Mouse (Mus musculus): ENCODE results near the gene Zcchc13.
"Not testable (repeated sequence)": the region's sequence is repeated elsewhere in the genome, so short reads cannot be mapped to it uniquely, and the experiment has no call there.

Zcchc13 gene

DNA sequence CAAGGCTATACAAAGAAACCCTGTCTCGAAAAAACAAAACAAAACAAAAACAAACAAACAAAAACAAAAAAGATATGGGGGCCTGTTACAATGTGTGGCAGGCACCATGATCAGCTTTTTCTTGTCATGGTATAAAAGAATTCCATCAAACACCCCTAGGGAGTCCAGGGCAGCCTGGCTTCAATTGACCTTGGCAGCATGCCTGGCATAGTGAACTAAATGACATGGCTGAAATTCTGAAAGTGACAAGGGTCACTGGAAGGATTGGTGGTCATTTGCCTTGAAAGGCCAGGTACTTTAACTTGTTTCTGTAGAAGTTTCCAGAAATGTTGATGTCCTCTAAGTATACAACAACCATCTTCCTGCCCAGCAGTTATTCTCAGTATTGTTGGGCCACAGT is 13.9 kb downstream of the Zcchc13 start:
- DNase-seq (ENCODE audit: low read depth, low spot score): no peak

DNA sequence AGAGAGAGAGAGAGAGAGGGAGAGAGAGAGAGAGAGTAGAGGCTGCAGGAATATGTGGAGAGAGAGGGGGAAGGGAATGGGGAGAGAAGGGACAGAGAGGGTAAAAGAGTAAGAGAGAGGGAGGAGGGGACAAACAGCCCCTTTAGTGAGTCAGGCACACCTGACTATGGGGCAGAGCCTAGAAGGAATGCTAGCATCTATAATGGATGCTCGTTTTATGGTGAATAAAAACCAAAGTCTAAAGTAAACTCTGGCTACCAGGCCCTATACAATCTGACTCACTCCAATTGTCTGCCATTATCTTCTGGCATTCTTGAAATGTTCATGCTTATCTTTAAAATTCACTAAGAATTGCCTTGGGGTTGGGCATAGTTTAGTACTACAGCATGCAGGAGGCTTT is 21.7 kb downstream of the Zcchc13 start:
- DNase-seq (ENCODE audit: low read depth, low spot score): no peak

DNA sequence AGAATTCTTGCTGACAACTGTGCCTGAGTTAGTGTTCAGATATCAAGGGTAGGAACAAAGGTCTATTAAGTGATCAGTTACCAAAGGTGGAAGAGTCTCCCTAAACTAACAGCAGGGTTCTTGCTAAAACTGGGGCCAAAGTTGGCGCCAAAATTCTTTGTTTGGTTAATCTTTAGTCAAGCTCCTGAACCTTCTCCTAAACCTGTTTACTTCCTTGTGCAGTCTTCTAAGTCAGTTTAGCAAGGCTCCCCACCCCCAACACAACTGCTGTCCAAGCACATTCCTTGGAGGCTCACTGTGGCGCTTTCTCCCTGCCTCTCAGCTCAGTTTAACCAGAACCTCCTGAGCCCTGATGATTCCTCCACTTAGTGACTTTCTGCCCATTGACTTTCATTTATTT is 22.6 kb downstream of the Zcchc13 start:
- DNase-seq (ENCODE audit: low read depth, low spot score): peak; percentile 2

DNA sequence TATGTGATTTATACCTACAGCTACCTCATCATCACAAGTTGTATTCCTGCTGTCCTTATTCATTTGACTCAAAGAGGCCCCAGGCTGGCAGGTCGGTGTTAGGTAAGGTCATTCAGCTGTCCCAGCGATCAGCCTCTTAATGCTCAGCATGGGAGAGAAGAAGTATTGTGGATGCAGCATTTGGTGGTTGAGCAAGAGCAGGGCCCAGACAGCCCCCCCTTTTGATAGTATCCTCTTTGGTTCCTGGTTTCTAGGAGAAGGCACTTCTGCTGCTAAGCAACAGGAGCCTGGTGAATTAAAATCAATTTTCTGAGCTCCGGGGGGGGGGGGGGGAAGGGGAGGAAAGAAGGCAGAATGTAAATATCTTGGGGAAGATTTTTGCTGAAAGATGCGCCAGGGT is 28.6 kb downstream of the Zcchc13 start:
- DNase-seq (ENCODE audit: low read depth, low spot score): no peak

DNA sequence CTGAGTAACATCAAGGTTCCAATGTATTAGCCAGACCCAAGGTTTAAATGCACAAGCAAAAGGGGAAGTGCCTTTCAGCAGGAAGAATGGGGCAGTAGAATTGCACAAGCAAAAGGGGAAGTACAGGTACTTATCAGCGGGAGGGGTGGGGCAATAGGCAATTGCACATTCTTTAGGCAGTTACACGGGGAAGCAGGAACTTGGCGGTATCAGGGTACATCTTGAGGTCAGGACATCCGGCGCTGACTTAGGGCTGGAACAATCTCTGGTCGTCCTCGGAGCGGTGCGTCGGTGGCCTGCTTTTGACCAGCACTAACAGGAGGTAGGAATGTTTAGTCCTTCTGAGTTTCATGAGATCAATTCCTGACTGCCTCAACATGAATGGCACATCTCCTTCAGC is 34.1 kb downstream of the Zcchc13 start:
- DNase-seq (ENCODE audit: low read depth, low spot score): not testable (repeated sequence)

DNA sequence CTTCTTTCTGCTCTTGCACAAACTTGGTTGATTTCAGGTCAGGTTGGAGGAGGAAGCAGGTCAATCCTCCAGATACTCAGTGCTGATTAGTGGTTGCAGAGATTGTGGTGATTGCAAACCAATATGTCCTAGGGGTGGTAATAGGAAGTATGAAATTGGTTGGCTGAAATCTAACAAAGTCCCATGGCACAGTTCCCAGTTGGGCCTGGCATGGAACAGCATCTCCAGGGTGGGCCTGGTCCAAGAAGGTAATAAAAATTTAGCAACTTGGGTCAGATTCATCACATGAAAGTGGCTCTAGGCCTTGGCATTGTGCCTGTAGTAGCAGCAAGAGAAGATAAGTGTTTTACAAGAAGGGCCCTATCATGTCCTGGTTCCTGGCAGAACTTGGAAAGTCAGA is 39.9 kb downstream of the Zcchc13 start:
- DNase-seq (ENCODE audit: low read depth, low spot score): no peak

DNA sequence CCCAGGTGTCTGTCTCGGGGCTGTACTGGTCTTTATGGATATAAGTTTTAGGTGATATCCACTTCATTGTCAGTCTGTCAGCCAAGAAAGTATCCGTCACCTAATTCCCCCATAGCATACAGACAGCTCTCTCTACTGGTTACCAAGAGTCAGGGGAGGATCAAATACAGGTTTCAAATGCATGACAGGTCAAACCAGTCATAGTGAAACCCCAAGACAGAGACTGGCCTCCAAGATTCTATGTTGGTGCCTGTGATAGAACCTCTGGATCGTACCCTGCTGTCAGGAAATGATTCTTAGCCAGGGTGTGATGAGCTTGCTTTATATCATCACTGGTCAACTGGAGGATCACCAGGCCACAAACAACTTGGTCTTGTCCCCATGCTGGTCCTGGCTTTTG is 43.4 kb downstream of the Zcchc13 start:
- no peak for DNase-seq (ENCODE audit: low read depth, low spot score)

DNA sequence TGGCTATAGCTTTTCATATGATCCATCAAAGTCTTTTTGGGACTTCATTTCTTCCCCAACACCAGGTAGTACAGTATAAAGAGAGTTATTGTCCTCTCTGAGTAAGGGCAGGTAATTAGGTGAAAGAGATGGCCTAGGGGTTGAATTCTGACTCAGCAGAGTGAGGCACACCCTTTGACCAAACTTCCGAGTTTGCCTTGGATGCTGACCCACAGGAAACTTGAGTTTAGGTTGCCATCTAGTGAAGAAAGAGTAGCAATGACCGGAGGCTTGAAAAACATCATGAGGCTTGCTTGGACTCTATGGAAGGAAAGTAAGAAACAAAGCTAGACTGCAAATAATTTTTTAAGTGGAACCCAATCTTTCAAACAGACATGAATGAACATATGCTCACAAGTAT is 44.3 kb downstream of the Zcchc13 start:
- DNase-seq (ENCODE audit: low read depth, low spot score): no peak

Measured in mesoderm, embryonic 11.5 days (tissue).